Mouse (Mus musculus) heart, postnatal 36 days (tissue): ENCODE results near the gene Sugct. TPM values are rescaled to one million over a fixed set of nuclear protein-coding genes. Genes with fewer than 3 reads are reported as not detected.

Experiments used
- total RNA-seq, 2 experiments: library from RNA; stranded (reverse); gene quantifications; 2 replicates each; pipeline ENCODE4 v1.2.3; 2021

The Sugct gene
- total RNA-seq, 2 experiments from 2014 or later = 0.78 to 0.98 TPM

Other genes with a start within 250 kb of the Sugct start
- gene Mplkip, start 361 bp downstream of the Sugct start, total RNA-seq = 1 to 10 TPM; 5.7 TPM
- gene Cdk13, start 109.5 kb upstream of the Sugct start, total RNA-seq = 10 to 100 TPM; 25.2 to 28.1 TPM
- gene Rala, start 248.7 kb upstream of the Sugct start, total RNA-seq = 10 to 100 TPM; 36.4 to 42.2 TPM